Mouse (Mus musculus) spleen, adult 2 months (tissue): Measurements from ENCODE around the gene Cuedc2.

Experiments
- CTCF ChIP-seq: fragments of 200-500 bp; IDR thresholded peaks from 2 replicates; pipeline ENCODE4 v1.5.1; 2011; ENCODE audit warnings: mild to moderate bottlenecking, inconsistent platforms; ENCODE audit not compliant: insufficient read depth, insufficient read length, insufficient replicate concordance; ENCODE audit errors: extremely low read depth
- POLR2A ChIP-seq: fragments of 200-500 bp; IDR thresholded peaks from 2 replicates; pipeline ENCODE4 v1.6.1; 2011; ENCODE audit warnings: low read depth, low read length, inconsistent platforms

GRCm38 (mm10) chr19:46310312-46310865 is 28.1 kb downstream of the Cuedc2 start:
- TF ChIP-seq CTCF (no peak), POLR2A (no peak)
